Mouse (Mus musculus): ENCODE data around the gene Dyrk1a.

The Dyrk1a gene

GRCm38 (mm10) chr16:94719488-94719887 lies 149.7 kb downstream of the Dyrk1a start:
- DNase-seq (ENCODE audit: low spot score): no peak

GRCm38 (mm10) chr16:94720476-94721153 lies 150.8 kb downstream of the Dyrk1a start:
- no peak for DNase-seq (ENCODE audit: low spot score)

GRCm38 (mm10) chr16:94721549-94722006 lies 151.8 kb downstream of the Dyrk1a start:
- no peak for DNase-seq (ENCODE audit: low spot score)

GRCm38 (mm10) chr16:94722936-94723335 lies 153.1 kb downstream of the Dyrk1a start:
- DNase-seq (ENCODE audit: low spot score): no peak

GRCm38 (mm10) chr16:94724061-94724596 lies 154.3 kb downstream of the Dyrk1a start:
- DNase-seq (ENCODE audit: low spot score): peak; percentile 78

- DNase-seq (ENCODE audit: low spot score): no peak
Observed at GRCm38 (mm10) chr16:94724747-94725211, 155.0 kb downstream of the Dyrk1a start.

- no peak for DNase-seq (ENCODE audit: low spot score)
Observed at GRCm38 (mm10) chr16:94729236-94729635, 159.4 kb downstream of the Dyrk1a start.

GRCm38 (mm10) chr16:94731027-94731426 lies 161.2 kb downstream of the Dyrk1a start:
- no peak for DNase-seq (ENCODE audit: low spot score)

GRCm38 (mm10) chr16:94735472-94735871 lies 165.7 kb downstream of the Dyrk1a start:
- no peak for DNase-seq (ENCODE audit: low spot score)

- no peak for DNase-seq (ENCODE audit: low spot score)
Observed at GRCm38 (mm10) chr16:94736462-94737358, 166.9 kb downstream of the Dyrk1a start.

GRCm38 (mm10) chr16:94737359-94737687 lies 167.5 kb downstream of the Dyrk1a start:
- DNase-seq (ENCODE audit: low spot score): no peak

- DNase-seq (ENCODE audit: low spot score): no peak
Observed at GRCm38 (mm10) chr16:94743853-94744501, 174.2 kb downstream of the Dyrk1a start.

GRCm38 (mm10) chr16:94745016-94745415 lies 175.2 kb downstream of the Dyrk1a start:
- DNase-seq (ENCODE audit: low spot score): peak; percentile 31
